Mouse (Mus musculus) embryonic fibroblast, embryonic 13.5 days (primary cell): ENCODE results near the gene Resp18. TPM values are rescaled to one million over a fixed set of nuclear protein-coding genes. Genes with fewer than 3 reads are reported as not detected.

ENCODE experiments used
- H3K27ac ChIP-seq: 2 replicates; pipeline ENCODE4 v1.5.1; 2012; ENCODE audit warnings: low read length, control low read depth, inconsistent platforms; ENCODE audit not compliant: insufficient read depth
- H3K4me1 ChIP-seq: 2 replicates; pipeline ENCODE4 v1.6.1; 2011; ENCODE audit warnings: low read length; ENCODE audit not compliant: control insufficient read depth, insufficient read depth
- H3K4me3 ChIP-seq: 2 replicates; pipeline ENCODE4 v1.5.1; 2011; ENCODE audit warnings: mild to moderate bottlenecking, control low read depth, low read length; ENCODE audit not compliant: insufficient read depth
- CTCF ChIP-seq: IDR thresholded peaks from 2 replicates; pipeline ENCODE4 v1.5.1; 2011; ENCODE audit warnings: mild to moderate bottlenecking, control low read depth, low read length, moderate library complexity, borderline replicate concordance; ENCODE audit not compliant: insufficient read depth
- POLR2A ChIP-seq: IDR thresholded peaks from 2 replicates; pipeline ENCODE4 v1.6.1; 2011; ENCODE audit warnings: low read depth, mild to moderate bottlenecking, control low read depth, low read length, moderate library complexity
- polyA plus RNA-seq: library from polyadenylated mRNA; stranded (reverse); fragments of >200 nt; gene quantifications from 2 replicates; pipeline ENCODE4 v1.2.4, GENCODE M21; 2011; ENCODE audit warnings: low read depth; ENCODE audit not compliant: missing spikeins, insufficient read length

Gene Resp18
- polyA plus RNA-seq, result not detected in 2 replicates

DNA sequence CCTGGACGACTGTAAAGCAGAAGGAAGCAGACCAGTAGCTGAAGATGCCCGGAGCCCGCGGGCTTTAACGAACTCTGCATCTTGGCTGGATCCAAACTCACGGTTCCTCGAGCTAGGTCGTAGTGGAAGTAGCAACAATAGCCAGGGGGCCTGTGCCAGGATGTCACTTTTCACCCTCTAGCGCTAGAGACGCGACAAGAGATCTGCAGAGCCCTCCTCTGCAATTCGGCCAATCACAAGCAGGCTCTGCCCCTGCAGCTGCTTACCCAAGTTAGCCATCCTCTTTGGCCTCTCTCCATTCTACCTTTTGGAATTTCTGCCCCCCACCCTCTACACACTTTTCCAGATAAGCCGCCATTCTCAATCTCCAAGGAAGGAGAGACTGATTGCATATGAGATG lies at the start of gene Resp18:
Resp18 (minus strand) TSS at position 188 of the 400 bp plus-strand sequence.
- H3K4me1 ChIP-seq, result no peaks in the 10 kb centered on the region
- no peak within 1 kb of the TSS for H3K27ac ChIP-seq
- no peak for TF ChIP-seq CTCF
- TF ChIP-seq POLR2A, result no peak
- no peak within 1 kb of the TSS for H3K4me3 ChIP-seq

DNA sequence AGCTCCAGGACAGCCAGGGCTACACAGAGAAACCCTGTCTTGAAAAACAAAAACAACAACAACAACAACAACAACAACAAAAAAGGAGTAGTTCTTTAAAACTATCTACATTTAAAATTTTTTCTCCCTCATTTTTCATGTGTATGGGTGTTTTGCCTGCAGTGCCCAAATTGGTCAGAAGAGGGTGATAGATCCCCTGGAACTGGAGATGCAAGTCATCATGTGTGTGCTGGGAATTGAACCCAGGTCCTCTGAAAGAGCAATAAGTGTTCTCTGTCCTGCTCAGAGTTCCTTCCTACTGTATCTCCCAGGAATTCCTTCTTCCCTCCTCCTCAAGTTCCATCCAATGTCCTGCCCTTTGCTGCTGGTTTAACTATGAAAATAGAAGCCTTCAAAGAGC lies 49.2 kb upstream of the Resp18 start:
- H3K27ac ChIP-seq, result no peak overlapping the region
- no peak for TF ChIP-seq POLR2A
- TF ChIP-seq CTCF, result no peak
- no peaks in the 10 kb centered on the region for H3K4me1 ChIP-seq
- no peak overlapping the region for H3K4me3 ChIP-seq

DNA sequence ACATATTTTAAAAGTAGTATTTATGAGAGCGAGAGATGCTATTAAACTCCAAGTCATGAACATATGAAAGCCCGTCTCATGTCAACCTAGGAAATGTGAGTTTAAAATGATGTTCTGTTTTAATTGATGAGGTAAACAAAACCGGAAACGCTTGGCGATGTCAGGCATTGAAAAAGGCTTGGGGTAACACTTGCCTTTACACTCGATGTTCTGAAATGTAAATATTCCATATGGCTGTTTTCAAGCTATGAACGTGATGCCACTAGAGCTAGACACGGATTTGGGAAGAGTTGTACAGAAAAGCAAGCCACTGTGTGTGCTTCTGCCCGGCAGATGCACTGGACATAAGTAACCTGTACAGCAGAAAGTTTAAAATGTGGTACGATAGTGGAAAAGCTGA lies 41.0 kb upstream of the Resp18 start:
- TF ChIP-seq CTCF (no peak), POLR2A (no peak)
- Histone ChIP-seq H3K4me3 (no peak overlapping the region), H3K4me1 (no peaks in the 10 kb centered on the region), H3K27ac (no peak overlapping the region)

DNA sequence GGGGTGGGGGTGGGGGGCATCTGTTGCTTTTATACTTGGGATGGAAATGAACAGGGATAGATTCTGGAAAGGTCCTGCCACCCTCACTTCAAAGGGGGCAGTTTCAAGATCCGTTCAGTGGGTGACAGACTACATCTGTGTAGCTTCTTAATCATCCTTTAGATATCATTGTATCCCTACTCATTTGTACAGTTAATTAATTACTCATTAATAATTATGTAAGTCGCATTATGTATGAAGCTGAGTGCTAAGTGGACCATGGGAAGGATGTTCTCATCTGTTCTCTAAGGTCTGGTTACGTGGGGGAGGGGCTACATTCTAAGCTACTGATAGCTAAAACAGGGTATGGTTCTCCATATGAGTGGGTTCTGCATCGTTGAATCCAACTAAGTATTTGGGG lies 40.5 kb upstream of the Resp18 start:
- no peak overlapping the region for H3K4me3 ChIP-seq
- no peaks in the 10 kb centered on the region for H3K4me1 ChIP-seq
- no peak for TF ChIP-seq POLR2A
- no peak for TF ChIP-seq CTCF
- H3K27ac ChIP-seq, result no peak overlapping the region

DNA sequence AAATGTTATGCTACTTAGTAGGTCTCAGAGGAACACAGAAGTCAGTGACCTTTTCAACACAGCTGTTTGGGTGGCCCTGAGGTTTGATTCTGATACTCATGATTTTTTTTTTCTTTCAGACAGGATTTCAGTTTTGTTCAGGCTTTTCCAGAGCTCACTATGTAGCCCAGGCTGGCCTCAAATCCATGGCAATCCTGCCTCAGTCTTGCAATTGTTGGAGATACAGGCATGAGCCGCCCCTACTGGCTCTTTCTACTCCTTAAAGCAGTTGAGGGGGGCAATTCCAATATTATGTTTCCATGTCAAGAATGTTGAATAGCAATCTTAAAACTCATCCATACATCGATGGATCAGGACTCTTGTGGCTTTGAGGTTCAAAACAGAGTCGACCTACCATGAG lies 40.1 kb upstream of the Resp18 start:
- no peak overlapping the region for H3K4me3 ChIP-seq
- H3K27ac ChIP-seq, result peak overlapping the region; percentile 27

DNA sequence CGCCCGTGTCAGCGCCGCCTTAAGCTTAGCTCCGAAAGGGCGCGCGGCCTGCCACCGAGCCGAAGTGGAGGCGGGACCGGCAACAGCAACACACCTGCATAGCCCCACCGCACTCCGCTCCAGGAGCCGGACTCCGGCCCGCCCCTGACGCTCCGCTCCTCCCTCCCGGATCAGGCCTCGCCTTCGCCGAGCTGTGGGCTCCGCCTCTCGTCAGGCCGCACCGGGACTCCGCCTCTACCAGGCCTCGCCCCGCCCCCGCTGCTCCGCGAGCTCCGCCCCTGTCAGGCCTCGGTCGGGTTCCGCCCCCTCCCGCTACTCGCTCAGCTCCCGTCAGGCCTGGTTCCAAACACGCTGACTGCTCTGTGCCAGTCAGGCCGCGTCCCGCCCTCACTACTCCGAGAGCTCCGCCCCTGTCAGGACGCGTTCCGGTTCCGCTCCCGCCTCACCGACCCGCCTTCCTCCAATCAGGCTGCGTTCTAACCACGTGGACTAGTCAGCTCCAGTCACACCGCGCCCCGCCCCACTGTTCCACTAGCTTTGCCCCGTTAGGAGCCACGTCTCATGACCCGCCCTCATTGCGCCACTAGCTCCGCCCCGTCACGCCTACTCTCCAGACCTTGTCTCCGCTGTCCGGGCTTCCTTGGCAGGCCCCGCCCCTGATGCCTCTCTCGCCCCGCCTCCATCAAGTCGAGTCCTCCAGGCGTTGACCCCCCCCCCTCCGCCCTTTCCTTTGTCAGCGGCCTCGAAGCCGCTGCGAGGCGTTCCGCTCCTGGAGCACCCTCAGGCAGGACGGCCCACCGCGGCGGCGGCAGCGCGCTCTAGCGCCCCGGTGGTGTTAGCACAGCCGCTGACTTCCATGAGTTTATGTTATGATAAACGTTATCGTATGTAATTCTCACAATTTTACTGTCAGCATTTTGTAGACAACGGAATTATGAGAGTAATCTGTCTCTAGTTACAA lies 39.3 kb upstream of the Resp18 start, which contains the start of gene Dnpep:
Dnpep (minus strand) TSS at position 750 of the 961 bp plus-strand sequence.
- Histone ChIP-seq H3K4me1 (no peaks in the 10 kb centered on the region), H3K4me3 (peak within 1 kb of the TSS; percentile 80), H3K27ac (peak within 1 kb of the TSS; percentile 89)
- TF ChIP-seq POLR2A, result peak; percentile 52; the same call in 1 of the 2 replicates
- TF ChIP-seq CTCF, result peak; percentile 53; the same call in 1 of the 2 replicates

More for the DNA sequence above, 40.1 kb upstream of the Resp18 start:
- no peak for TF ChIP-seq POLR2A
- H3K4me1 ChIP-seq, result no peaks in the 10 kb centered on the region

DNA sequence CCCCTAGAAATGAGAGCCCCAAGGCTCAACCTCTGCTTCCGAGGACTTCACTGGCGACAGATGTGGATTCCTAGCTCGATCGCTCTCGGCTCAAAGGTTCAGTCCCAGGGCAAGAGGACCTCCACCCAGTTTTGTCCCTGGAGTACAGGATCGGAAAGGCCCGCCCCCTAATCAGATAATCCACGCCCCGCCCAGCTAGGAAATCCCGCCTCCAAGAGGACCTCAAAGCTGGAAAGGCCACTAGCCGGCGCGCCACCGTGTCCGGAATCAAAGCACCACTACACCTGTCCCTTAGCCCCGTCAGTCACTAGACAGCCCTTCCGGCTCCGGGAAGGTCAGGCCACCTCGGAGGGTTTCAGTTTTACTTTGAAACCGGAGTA lies 38.6 kb upstream of the Resp18 start:
- Histone ChIP-seq H3K27ac (peak overlapping the region; percentile 89), H3K4me1 (no peaks in the 10 kb centered on the region), H3K4me3 (peak overlapping the region; percentile 80)
- TF ChIP-seq CTCF, result no peak
- TF ChIP-seq POLR2A, result peak; percentile 87

DNA sequence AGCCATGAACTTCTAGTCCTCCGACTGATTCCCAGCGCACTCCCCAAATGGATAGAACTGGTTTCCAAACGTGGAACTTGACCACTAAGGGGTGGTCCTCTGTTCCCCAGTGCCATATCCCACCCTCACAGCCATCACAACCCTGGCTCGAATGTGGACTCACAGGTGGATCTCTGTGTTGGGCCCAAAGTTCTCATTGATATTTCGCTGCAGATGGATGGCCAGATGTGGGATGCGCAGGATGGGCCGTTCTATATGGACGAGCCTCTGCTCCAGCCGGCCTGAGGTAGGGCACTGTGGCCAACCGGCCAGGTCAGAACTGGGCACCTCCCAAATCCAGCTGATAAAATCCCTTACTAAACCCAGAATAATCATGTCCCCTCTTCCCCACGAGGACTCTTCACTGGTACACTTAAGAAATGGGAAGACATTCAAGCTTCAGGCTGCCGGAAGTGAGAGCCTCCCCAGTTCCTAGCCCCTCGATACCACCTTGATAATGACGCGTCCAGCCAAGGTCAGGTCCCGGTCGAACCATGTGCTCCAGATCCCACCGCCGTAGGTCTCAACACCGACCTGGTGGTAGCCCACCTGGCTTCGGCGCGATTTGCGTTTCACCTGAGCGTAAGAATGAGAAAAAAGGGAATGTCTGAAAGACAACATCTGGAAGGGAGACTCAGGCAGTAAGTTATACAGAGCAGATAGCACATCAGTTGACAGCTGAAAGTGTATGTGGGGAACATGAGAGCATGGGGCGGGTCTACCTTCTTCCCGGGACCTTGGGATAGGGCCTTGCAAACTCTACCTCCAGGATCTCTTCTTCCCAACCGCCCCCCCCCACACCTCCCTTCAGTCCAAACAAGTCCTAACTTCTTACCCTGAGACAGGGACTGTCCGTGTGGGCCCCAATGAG lies 37.5 kb upstream of the Resp18 start:
- Histone ChIP-seq H3K4me3 (peak overlapping the region; percentile 80), H3K27ac (no peak overlapping the region), H3K4me1 (no peaks in the 10 kb centered on the region)
- no peak for TF ChIP-seq POLR2A
- no peak for TF ChIP-seq CTCF

DNA sequence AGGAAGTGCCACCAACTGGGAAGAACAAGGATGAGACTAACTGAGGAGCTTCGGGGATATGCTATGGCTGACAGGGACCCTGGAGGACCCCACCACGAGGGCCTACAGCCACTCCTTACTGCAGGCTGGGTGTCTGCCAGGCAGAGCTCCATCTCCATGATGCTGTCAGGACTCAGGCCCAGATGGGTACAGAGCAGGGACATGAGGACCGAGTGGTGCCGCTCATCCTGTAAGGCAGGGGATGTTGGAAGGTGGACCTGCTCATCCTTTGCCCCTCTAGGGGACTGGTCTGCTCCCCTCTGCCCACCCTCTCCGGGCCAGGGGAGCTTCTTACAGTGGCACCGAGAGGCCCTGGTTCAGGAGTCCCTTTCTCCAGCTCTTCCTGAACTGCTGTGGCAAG lies 36.8 kb upstream of the Resp18 start:
- Histone ChIP-seq H3K4me3 (no peak overlapping the region), H3K27ac (no peak overlapping the region), H3K4me1 (no peaks in the 10 kb centered on the region)
- TF ChIP-seq CTCF, result no peak

DNA sequence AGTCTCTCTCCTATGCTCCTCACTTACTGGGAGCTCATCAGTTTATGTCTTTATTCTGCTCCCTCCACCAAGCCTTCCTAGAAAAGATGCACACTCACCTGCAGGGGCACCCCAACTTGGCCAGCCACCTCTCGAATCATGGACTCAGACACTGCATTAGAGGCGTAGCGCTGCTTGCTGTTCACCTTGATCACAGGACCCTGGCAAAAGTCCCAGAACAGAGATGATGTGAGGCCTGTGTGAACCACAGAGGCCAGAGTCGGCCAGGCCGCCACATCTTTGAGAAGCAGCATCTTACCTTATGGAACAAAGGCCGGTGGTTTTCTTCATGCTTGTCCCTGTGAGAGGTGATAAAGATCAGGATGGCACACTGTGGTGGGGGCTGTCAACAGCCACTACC lies 33.5 kb upstream of the Resp18 start:
- no peak overlapping the region for H3K4me3 ChIP-seq
- H3K27ac ChIP-seq, result no peak overlapping the region
- TF ChIP-seq POLR2A (no peak), CTCF (no peak)
- no peaks in the 10 kb centered on the region for H3K4me1 ChIP-seq
